Mouse (Mus musculus) inflammation-experienced regulatory T-cells (primary cell): ENCODE measurements around the gene Brcc3. TPM values are rescaled to one million over a fixed set of nuclear protein-coding genes. Genes with fewer than 3 reads are reported as not detected.

ENCODE experiments used
- polyA plus RNA-seq, 2 experiments: library from polyadenylated mRNA; unstranded; fragments of 100-300 nt; shearing (Covaris generic); gene quantifications; one replicate each; pipeline ENCODE4 v1.2.1; 2017

Brcc3 gene
- 10 to 100 TPM; 57.7 to 60.2 TPM for polyA plus RNA-seq

GRCm38 (mm10) chrX:75415936-75416785, at the start of gene Brcc3, which contains the start of the genes Cmc4 and Mtcp1:
Brcc3 (plus strand) TSS chrX:75416628.
Cmc4 (minus strand) TSS chrX:75416584.
Mtcp1 (minus strand) TSS chrX:75416588.

DNA sequence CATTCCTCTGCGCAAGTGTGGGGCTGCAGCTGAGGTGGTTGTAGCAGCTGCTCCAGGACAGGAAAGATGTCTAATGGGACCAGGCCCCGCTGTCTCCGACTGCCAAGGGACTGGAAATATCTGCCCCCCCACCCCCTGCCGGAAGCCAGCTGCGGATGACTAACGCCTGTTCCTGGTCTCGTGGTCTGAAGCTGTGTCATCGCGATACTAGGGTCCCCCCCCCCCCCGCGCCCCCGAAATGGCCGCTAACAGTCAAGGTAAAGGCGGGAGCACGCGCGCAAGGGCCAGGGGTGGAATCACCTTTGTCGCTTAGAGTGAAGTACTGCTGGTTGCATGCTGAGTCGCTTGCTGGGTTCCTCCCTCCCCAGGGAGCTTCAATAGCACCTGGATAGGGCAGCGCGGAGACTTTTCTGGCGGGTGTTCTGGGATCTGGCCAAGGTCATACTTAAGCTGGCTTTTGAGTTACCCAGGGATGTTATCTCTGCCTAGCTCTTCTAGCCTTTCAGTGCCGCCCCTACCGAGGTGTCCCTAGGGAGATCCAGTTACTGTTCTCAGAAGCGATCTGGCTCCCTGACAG, 34.1 kb upstream of the Brcc3 start, which contains the start of the genes Fundc2 and F8:
Gene Fundc2, plus strand, starts transcription at position 205 of the 577 bp plus-strand sequence.
Gene F8, minus strand, starts transcription at position 421 of the 577 bp plus-strand sequence.

Other genes starting within 250 kb of the Brcc3 start
- 10 to 100 TPM; 48.0 to 49.6 TPM for gene Fundc2, start 34.2 kb upstream of the Brcc3 start, polyA plus RNA-seq
- gene F8, start 34.0 kb upstream of the Brcc3 start, polyA plus RNA-seq: under 1 TPM in 1 of 2 experiments, not detected in 1; 0.90 TPM
- 10 to 100 TPM; 14.1 to 18.3 TPM for gene Cmc4, start within 50 bp of the Brcc3 start, polyA plus RNA-seq
- gene Mtcp1, start within 50 bp of the Brcc3 start, polyA plus RNA-seq: 10 to 100 TPM in 1 of 2 experiments, 1 to 10 TPM in 1; 8.5 to 10.3 TPM
- gene Vbp1, start 97.7 kb downstream of the Brcc3 start, polyA plus RNA-seq: 100 to 1,000 TPM; 107 to 143 TPM
- 1 to 10 TPM; 1.2 to 2.5 TPM for gene Rab39b, start 161.6 kb downstream of the Brcc3 start, polyA plus RNA-seq